Mouse (Mus musculus) stomach, embryonic 14.5 days (tissue): ENCODE data around the gene Pla2r1. TPM values are rescaled to one million over a fixed set of nuclear protein-coding genes. Genes with fewer than 3 reads are reported as not detected.

Experiments used
- ATAC-seq: fragments of 200-750 bp; cut with Nextera tagmentation; 2 replicates; pipeline ENCODE4 v1.8.0; 2017; ENCODE audit warnings: low read depth, moderate TSS enrichment; ENCODE audit not compliant: insufficient number of reproducible peaks, insufficient read depth, low FRiP score
- H3K27ac ChIP-seq: fragments of 300-500 bp; sonication (generic); 2 replicates; pipeline ENCODE4 v1.5.1; 2014; ENCODE audit warnings: mild to moderate bottlenecking, low read length, moderate library complexity, mixed read lengths
- H3K27me3 ChIP-seq: fragments of 300-500 bp; sonication (generic); 2 replicates; pipeline ENCODE4 v1.6.1; 2014; ENCODE audit warnings: low read length, control low read depth, mixed read lengths; ENCODE audit not compliant: control insufficient read depth, insufficient read depth
- H3K36me3 ChIP-seq: fragments of 300-500 bp; sonication (generic); 2 replicates; pipeline ENCODE4 v1.6.1; 2014; ENCODE audit warnings: mild to moderate bottlenecking, control low read depth, low read length, moderate library complexity, mixed read lengths; ENCODE audit not compliant: control insufficient read depth, insufficient read depth
- H3K4me1 ChIP-seq: fragments of 300-500 bp; sonication (generic); 2 replicates; pipeline ENCODE4 v1.6.1; 2014; ENCODE audit warnings: low read length, control low read depth, mixed read lengths; ENCODE audit not compliant: control insufficient read depth, insufficient read depth
- H3K4me2 ChIP-seq: fragments of 300-500 bp; sonication (generic); replicated peaks from 2 replicates; pipeline ENCODE4 v1.6.1; 2014; ENCODE audit warnings: low read depth, low read length, control low read depth
- H3K4me3 ChIP-seq: fragments of 300-500 bp; sonication (generic); 2 replicates; pipeline ENCODE4 v1.5.1; 2014; ENCODE audit warnings: low read depth, low read length, control low read depth
- H3K9ac ChIP-seq: fragments of 300-500 bp; sonication (generic); replicated peaks from 2 replicates; pipeline ENCODE4 v1.6.1; 2014; ENCODE audit warnings: low read depth, mild to moderate bottlenecking, control low read depth, low read length, moderate library complexity, mixed read lengths
- H3K9me3 ChIP-seq: fragments of 300-500 bp; sonication (generic); 2 replicates; pipeline ENCODE4 v1.6.1; 2016; ENCODE audit warnings: low read depth, low read length, control low read depth; ENCODE audit not compliant: control insufficient read depth
- WGBS: fragments of 180-500 bp; shearing (Covaris S2); extraction: QIAGEN DNeasy Blood & Tissue Kit; methylation state at CpG from one replicate; pipeline ENCODE4 v1.1.7; 2014; 5-methylcytosine and 5-hydroxymethylcytosine counted together
- polyA plus RNA-seq: library from polyadenylated mRNA; unstranded; fragments of >200 nt; fragmentation: Nextera tagmentation; extraction: Ambion mirVana; gene quantifications from 2 replicates; pipeline ENCODE4 v1.2.1, GENCODE M21; 2014

The Pla2r1 gene
- polyA plus RNA-seq, 1 experiment from 2014 or later, result 3.8 TPM

DNA sequence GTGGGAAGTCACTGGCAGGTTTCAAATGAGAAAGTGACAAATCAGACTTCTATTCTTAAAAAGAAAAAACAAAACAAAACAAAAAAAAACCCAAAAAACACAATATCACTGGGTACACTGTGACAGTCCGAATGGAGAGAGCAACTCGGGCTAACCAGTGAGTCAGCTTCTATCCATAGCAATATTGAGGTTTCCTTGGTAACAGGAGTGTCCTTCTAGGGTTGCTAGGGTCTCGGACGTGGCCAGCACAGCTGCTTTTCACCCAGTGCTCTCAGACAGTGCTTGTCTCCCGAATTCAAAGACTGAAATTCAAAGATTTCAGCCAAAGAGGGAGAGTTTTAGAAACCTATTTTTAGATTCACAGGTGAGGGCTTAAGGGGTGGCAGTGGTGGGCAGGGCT is 20.6 kb downstream of the Pla2r1 start:
- Histone ChIP-seq H3K4me3 (no peak overlapping the region), H3K4me2 (no peak overlapping the region), H3K27ac (no peak overlapping the region), H3K36me3 (no peaks in the 10 kb centered on the region), H3K9me3 (no peaks in the 10 kb centered on the region), H3K9ac (no peak overlapping the region), H3K27me3 (no peaks in the 10 kb centered on the region), H3K4me1 (no peaks in the 10 kb centered on the region)
- ATAC-seq, result no peak
- 62% methylated on average over 5 of the region's 5 CpGs for WGBS

DNA sequence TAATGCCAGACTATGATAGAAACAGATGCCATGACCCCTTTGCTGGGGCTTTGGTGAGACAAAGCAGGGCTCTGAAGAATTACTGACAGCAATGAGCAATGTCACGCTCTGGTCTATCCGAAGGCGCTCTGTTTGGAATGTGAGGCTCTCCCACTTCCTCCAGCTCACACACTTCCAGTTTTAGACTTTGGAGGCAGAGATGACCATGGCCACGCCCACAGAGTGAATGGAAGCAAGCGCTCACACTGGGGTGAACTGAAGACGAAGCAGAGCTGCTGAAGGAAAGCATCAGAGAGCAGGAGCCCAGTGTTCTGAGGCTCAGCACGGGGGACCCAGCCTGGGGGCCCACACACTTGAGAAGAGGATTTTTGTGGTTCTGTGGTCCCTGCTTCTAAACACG is 37.3 kb downstream of the Pla2r1 start:
- WGBS, result 31% methylated on average over 8 of the region's 8 CpGs
- Histone ChIP-seq H3K27ac (no peak overlapping the region), H3K4me3 (no peak overlapping the region), H3K9me3 (no peaks in the 10 kb centered on the region), H3K36me3 (no peaks in the 10 kb centered on the region), H3K9ac (no peak overlapping the region), H3K27me3 (no peaks in the 10 kb centered on the region), H3K4me2 (peak overlapping the region; percentile 23), H3K4me1 (0 out of 2 replicates have a peak, but pooled peaks cover 4% of the 10 kb centered on the region)
- peak; percentile 42; the same call in 1 of the 2 replicates for ATAC-seq

GRCm38 (mm10) chr2:60514863-60515262 is 38.2 kb downstream of the Pla2r1 start:
- Histone ChIP-seq H3K27me3 (no peaks in the 10 kb centered on the region), H3K36me3 (no peaks in the 10 kb centered on the region), H3K9me3 (no peaks in the 10 kb centered on the region), H3K4me3 (no peak overlapping the region), H3K4me2 (no peak overlapping the region), H3K4me1 (0 out of 2 replicates have a peak, but pooled peaks cover 4% of the 10 kb centered on the region), H3K27ac (no peak overlapping the region), H3K9ac (no peak overlapping the region)
- ATAC-seq, result no peak
- WGBS, result 75% methylated on average over 4 of the region's 4 CpGs

GRCm38 (mm10) chr2:60510718-60511117 is 42.4 kb downstream of the Pla2r1 start:
- Histone ChIP-seq H3K36me3 (no peaks in the 10 kb centered on the region), H3K9ac (no peak overlapping the region), H3K4me2 (no peak overlapping the region), H3K4me3 (no peak overlapping the region), H3K27me3 (no peaks in the 10 kb centered on the region), H3K4me1 (0 out of 2 replicates have a peak, but pooled peaks cover 3% of the 10 kb centered on the region), H3K9me3 (no peaks in the 10 kb centered on the region), H3K27ac (no peak overlapping the region)
- 82% methylated on average over 1 of the region's 1 CpGs for WGBS
- ATAC-seq, result no peak

DNA sequence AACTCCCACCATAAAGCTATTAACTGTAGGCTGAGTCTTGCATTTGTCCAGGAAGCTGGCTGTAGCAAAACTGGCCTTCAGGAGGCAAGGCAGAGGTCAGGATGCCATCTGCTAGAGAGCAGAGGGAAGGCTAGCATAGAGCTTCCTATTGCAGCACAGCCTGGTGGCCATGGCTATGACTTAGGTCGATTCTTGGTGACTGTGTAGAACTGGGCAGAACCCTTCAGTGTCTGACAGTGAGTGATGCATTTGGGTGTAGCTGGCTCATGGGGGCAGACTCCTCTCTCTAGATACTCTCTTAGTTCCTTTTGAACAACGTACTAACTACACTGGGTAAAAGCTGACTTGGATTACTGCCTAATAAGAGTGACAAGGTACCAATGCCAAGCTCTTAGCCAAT is 48.0 kb downstream of the Pla2r1 start:
- H3K4me2 ChIP-seq, result no peak overlapping the region
- no peak for ATAC-seq
- H3K36me3 ChIP-seq, result no peaks in the 10 kb centered on the region
- 53% methylated on average over 2 of the region's 2 CpGs for WGBS
- H3K4me1 ChIP-seq, result no peaks in the 10 kb centered on the region
- H3K27me3 ChIP-seq, result no peaks in the 10 kb centered on the region
- no peaks in the 10 kb centered on the region for H3K9me3 ChIP-seq
- no peak overlapping the region for H3K27ac ChIP-seq
- no peak overlapping the region for H3K9ac ChIP-seq
- no peak overlapping the region for H3K4me3 ChIP-seq

DNA sequence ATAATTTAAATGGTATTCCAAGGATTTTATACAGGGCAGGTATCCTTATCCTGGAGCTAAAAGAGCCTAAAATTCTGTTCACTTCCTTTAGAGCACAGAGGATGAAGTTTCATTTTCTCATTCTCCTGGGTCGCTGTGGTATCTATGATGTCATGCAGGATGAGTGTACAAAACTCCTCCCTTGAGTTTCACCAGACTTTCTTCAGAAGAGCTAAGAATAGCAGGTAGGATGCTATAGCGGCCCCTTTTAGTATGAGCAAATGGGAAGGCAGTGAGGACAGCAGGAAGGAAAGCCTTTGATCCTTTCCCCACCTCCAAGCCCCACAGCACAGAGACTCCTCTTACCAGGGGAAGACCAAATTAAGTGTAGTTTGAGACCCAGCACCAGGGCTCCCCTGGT is 48.4 kb downstream of the Pla2r1 start:
- H3K27me3 ChIP-seq, result no peaks in the 10 kb centered on the region
- no peak for ATAC-seq
- 49% methylated on average over 2 of the region's 2 CpGs for WGBS

DNA sequence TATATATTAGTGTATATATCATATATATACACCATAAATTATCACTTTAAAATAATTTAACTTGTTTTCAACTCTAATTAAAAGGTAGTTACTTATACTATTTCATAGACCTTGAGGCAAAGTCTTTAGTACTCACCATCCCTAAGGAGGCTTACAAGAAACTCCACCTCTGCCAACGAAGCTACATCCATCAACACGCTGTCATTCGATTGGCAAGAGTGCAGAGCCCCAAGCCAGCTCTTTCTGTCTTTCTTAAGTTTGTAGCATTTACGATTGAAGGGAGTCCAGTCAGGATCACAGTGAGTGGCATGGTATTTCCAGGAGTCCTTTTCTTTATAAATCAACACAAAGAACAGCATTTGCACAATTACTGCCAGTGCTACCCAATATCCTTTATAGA is 49.1 kb downstream of the Pla2r1 start:
- Histone ChIP-seq H3K9ac (no peak overlapping the region), H3K4me1 (no peaks in the 10 kb centered on the region), H3K27ac (no peak overlapping the region), H3K4me3 (no peak overlapping the region), H3K4me2 (no peak overlapping the region), H3K9me3 (no peaks in the 10 kb centered on the region), H3K27me3 (no peaks in the 10 kb centered on the region), H3K36me3 (no peaks in the 10 kb centered on the region)
- WGBS, result 66% methylated on average over 4 of the region's 4 CpGs
- no peak for ATAC-seq

More for the DNA sequence above, 48.4 kb downstream of the Pla2r1 start:
- Histone ChIP-seq H3K4me1 (no peaks in the 10 kb centered on the region), H3K9me3 (no peaks in the 10 kb centered on the region), H3K4me2 (no peak overlapping the region), H3K27ac (no peak overlapping the region), H3K36me3 (no peaks in the 10 kb centered on the region), H3K4me3 (no peak overlapping the region), H3K9ac (no peak overlapping the region)

DNA sequence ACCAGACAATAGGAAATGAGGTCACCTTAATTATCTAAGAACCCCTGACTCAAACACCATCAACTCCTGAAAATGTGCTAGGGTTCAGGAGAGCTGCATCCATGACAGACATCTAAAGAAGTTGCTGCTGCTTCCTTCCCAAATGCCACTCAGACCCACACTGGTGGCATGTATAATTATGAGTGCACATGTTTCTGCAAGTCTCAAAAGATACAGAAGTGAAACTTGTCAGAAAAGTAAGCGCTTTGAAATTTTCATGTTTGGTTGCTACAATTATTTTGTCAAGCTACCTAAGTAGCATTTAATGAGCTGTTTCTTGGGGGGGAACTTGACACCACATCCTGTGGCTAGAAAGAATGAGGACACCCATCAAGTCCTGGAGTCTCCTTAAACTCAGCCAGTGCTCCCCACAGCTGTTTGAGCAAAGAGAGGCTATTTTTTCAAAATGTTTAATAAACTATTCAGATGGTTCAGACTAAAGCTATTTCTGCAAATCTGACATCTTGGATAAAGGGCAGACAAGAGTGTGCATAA is 52.5 kb downstream of the Pla2r1 start:
- no peak for ATAC-seq
- H3K4me3 ChIP-seq, result no peak overlapping the region
- H3K27me3 ChIP-seq, result no peaks in the 10 kb centered on the region
- no peak overlapping the region for H3K9ac ChIP-seq
- no peaks in the 10 kb centered on the region for H3K36me3 ChIP-seq
- H3K27ac ChIP-seq, result no peak overlapping the region
- no peaks in the 10 kb centered on the region for H3K9me3 ChIP-seq
- no peaks in the 10 kb centered on the region for H3K4me1 ChIP-seq
- 79% methylated on average over 1 of the region's 1 CpGs for WGBS
- H3K4me2 ChIP-seq, result no peak overlapping the region

DNA sequence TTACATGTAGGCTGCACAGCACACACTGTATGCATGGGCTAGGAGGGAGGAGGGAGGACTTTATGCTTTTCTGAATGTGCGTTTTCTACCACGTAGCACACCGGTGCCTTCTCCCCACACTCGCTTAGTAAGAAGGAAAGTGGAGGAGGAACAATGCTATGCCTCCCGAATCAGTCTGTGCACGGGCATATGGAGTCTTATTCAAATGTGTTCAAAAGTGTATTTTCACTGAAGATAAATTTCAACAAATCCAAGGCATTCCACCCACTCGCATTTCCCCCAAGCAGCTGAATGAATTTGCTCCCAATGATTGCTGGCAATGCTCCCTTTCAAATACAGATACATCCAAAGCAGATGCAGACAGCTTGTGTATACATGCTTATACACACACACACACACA is 73.2 kb downstream of the Pla2r1 start:
- no peak for ATAC-seq

More for the DNA sequence above, 73.2 kb downstream of the Pla2r1 start:
- Histone ChIP-seq H3K36me3 (no peaks in the 10 kb centered on the region), H3K27ac (no peak overlapping the region), H3K9ac (no peak overlapping the region), H3K4me1 (no peaks in the 10 kb centered on the region), H3K4me3 (no peak overlapping the region), H3K27me3 (no peaks in the 10 kb centered on the region), H3K4me2 (no peak overlapping the region), H3K9me3 (no peaks in the 10 kb centered on the region)
- 85% methylated on average over 7 of the region's 7 CpGs for WGBS
